Mouse (Mus musculus): ENCODE measurements around the gene Zyg11a.
"Not testable (repeated sequence)": the region's sequence is repeated elsewhere in the genome, so short reads cannot be mapped to it uniquely, and the experiment has no call there.

Zyg11a gene

DNA sequence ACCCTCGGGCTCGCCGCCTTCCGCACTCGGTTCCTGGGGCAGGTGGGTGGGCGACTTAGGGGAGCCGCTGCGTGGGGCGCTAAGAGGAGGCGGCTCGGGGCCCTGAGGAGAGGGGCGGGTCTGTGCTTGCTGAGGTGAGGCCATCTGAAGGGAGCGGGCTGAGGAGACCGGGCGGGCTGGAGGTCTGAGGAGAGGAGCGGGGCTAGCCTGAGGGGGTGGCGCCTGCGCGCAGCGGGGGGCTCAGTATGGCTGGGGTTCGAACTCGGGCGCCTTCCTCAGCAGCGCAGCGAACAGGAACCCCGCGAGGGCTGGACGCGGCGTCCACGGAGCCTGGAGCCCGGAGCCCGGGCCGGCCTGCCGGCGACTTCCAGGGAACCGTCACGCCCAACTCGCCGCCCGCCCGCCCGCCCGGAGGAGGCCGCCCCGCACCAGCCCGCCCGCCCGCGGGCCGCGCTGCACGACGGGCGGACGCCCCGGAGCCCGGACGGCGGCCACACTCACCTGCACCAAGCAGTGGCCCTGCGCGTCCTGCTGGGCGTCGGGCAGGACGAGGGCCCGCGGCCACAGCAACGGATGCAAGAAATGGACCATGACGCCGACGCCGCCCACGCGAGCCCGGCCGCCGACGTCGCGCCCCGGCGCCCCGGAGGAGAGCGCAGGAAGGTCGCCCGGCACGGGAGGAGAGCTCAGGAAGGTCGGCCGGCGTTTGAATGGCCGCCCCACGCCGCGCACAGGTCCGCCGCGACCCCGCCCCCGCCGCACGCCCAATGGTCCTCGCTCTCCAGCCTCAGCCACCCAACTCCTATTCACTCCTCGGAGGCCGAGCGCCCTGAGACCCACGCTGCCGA lies at the start of gene Zyg11a:
TSS of gene Zyg11a (minus strand) at position 717 of the 848 bp plus-strand sequence.
- no peak for DNase-seq (ENCODE audit: low spot score)

DNA sequence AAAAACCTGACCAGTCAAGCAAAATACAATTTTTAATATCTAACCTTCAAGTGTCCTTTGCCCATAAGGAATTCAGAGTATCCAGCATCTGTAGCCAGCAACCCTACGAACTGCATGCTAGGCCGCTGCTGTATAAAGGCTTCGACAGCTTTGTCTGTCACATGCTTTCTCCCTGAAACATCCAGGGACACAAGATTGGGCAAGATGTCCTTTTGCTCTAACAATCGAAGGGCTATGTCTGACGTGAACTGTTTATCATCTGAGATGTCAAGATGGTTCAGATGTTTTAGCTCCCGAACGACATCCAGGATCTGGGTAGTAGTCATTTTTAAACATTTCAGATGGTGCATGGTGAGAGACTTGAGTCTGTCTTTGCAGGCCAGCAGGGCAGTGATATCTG lies 47.9 kb upstream of the Zyg11a start:
- DNase-seq (ENCODE audit: low spot score) = no peak

- no peak for DNase-seq (ENCODE audit: low spot score)
These were observed 35.5 kb upstream of the Zyg11a start for GRCm38 (mm10) chr4:108253317-108253716.

GRCm38 (mm10) chr4:108250501-108250900 lies 32.7 kb upstream of the Zyg11a start:
- DNase-seq (ENCODE audit: low spot score) = no peak

DNA sequence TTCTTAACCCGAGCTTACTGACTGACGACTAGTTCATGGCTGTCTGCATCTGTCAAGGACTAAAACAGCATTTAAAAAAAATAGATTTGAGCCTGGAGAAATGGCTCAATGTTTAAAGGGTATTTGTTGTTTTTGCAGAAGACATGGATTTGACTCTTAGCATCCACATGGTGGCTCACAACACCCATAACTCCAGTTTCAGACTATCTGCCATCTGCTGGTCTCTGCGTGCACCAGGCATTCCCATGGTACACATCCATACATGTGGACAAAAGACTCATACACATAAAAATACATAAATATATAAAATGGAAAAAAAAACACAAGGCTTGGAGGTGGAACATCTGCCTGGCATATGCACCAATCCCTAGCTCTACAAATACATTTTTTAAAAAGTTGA lies 31.5 kb upstream of the Zyg11a start:
- DNase-seq (ENCODE audit: low spot score) = no peak

DNA sequence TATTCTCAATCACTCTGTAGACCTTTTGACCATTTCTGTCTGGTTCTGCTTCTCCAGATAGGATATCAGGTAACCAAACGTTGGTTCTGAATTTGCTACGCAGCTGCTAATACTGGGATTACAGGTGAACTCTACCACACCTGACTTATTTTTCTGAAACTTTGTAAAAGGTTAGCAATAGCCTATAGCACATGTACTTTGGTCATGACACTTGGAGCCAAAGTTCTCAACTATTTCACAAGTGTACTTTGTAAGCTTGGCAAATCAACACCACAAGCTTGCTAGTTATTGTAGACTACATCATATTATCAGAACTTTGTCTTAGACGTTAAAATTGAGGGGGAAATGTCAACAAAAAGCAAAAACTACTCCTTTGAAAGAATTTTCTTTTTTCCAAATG lies 15.8 kb upstream of the Zyg11a start:
- DNase-seq (ENCODE audit: low spot score) = no peak

- DNase-seq (ENCODE audit: low spot score) = no peak
These were observed 7.6 kb upstream of the Zyg11a start for GRCm38 (mm10) chr4:108225341-108225872.

DNA sequence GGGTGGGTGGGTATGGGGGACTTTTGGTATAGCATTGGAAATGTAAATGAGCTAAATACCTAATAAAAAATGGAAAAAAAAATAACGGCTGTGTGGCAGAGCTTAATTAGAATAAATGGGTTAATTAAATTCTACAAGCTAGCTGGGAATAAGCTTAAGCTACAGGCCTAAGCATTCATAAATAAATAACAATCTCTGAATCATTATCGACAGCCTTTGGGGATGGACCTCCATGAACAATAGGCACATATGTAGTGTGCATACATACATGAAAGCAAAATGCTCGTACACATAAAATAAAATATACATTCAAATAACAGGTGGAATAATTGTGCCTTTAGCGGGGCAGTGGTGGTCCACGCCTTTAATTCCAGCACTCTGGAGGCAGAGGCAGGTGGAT lies 4.7 kb upstream of the Zyg11a start:
- DNase-seq (ENCODE audit: low spot score) = no peak

DNA sequence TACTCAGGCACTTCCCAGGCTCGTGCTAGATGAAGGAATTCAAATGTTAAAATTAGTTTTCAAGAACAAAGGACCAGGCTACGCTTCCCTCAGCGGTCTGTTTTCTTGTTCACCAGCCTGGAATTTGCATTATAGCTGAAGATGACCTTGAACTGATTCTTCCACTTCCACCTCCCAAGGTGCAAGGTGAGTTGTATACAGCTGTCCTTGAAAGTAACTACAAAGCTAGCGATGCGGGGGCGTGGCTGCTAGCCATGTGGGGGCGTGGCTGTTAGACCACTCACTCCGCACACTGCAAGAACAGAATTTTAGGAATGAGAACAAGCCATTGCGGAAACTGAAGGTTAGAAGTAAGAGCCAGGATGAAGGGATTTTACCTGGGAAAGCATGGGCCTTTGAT lies 1.2 kb upstream of the Zyg11a start:
- DNase-seq (ENCODE audit: low spot score) = no peak

DNA sequence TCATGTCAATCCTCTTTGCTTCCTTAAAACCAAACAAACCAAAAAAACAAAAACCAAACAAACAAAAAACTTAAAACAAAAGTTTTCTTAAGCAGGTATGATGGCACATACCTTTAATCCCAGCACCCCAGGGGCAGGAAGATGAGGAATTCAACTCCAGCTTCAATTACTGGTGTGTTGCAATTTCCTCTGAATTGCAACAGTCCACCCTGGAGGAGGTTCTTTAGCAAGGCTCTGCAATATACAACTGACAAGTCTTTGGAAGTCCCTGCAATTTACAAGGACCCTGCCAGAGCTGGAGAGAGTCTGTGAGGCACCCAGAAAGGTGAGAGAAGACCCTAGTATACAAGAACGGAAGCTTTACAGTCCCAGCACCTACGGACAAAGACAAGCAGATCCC lies 4.8 kb downstream of the Zyg11a start:
- no peak for DNase-seq (ENCODE audit: low spot score)

DNA sequence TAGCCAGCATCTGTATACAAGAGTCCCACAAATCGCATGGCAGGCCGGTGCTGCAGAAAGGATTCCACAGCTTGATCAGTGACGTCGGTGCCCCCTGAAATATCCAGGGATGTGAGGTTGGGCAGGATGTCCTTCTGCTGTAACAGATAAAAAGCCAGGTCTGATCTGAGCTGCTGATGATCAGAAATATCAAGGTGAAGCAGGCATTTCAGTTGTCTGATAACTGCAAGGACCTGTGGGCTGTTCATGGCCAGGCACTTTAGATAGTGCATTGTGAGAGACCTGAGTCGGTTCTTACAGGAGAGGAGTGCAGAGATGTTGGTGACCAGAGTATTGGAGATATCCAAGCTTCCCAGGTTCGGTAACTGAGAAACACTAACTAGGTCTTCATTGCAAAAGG lies 13.2 kb downstream of the Zyg11a start:
- no peak for DNase-seq (ENCODE audit: low spot score)

GRCm38 (mm10) chr4:108199236-108199635 lies 18.6 kb downstream of the Zyg11a start:
- DNase-seq (ENCODE audit: low spot score) = no peak

- DNase-seq (ENCODE audit: low spot score) = no peak
These were observed 21.5 kb downstream of the Zyg11a start for GRCm38 (mm10) chr4:108196277-108196855.

DNA sequence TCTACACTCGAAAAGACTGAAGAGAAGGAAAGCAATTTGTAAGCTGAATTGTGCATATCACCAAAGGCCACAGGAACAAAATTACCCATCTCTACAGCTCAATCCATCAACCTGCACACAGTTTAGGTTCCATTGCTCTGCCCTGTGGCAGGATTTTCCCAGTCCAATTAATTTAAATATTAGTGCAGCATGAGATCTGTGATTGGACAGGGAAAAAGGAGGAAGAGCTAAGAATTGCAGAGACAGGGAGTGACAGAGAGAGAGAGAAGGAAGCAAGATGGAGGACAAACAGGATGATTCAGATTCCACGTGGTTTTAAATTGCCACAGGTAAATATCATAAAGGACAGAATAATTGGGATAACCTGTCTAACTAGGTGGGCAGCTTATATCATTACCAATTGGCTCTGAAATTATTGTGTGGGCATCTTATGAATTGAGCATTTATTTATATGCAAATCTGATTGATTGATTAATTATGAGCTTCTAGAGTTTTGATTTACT lies 25.0 kb downstream of the Zyg11a start:
- DNase-seq (ENCODE audit: low spot score) = no peak

DNA sequence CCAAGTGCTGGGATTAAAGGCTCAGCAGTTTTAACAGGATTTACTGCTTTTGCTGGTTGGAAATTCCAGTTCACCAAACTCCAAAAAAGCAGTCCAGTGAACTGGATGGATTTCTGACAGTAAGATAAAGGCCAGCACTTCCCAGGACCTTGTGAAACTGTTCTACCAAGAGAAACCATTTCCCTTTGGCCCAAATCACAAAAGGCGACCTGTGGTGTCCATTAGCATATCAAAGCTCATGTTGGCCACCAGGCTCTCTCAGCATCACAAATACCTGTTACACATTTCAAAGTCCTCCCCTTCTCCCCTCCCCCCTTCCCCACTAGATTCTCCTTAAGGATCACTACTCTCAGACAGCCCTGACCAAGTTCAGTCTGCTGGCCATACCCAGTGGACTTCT lies 35.6 kb downstream of the Zyg11a start:
- DNase-seq (ENCODE audit: low spot score) = no peak

DNA sequence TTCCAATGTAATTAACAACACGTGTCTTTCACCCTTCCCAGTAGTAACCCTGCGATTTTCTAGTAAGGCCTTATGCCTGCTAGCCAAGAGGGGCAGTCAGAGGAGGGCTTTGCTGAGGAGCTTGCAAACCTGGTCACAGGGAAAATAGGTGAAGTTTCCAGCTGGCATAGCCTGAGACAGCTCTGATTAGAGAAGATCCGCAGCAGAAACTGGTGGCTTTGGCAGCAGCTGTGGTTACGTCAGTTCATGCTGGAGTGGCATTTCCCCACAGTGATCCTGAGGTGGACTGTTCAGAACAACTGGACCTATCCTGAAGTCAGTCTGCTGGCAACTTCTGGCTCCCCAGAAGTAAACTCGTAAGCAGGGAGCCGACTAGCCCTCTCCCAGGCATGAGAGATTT lies 49.8 kb downstream of the Zyg11a start:
- DNase-seq (ENCODE audit: low spot score) = no peak

DNA sequence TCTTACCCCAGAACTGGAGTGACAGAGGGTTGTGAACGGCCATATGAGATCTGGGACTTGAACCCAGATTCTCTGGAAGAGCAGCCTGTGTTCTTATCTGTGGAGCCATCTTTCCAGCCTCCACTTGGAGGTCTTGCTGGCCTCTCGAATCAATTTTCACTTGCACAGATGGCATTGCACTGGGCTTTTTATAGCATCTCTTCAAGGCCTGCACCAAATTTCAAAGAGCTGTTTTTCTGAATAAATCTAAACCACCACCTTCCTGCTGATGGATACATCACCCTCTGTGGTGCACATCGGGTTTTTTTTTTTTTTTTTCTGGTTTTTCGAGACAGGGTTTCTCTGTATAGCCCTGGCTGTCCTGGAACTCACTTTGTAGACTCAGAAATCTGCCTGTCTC lies 51.0 kb downstream of the Zyg11a start:
- DNase-seq (ENCODE audit: low spot score) = no peak

DNA sequence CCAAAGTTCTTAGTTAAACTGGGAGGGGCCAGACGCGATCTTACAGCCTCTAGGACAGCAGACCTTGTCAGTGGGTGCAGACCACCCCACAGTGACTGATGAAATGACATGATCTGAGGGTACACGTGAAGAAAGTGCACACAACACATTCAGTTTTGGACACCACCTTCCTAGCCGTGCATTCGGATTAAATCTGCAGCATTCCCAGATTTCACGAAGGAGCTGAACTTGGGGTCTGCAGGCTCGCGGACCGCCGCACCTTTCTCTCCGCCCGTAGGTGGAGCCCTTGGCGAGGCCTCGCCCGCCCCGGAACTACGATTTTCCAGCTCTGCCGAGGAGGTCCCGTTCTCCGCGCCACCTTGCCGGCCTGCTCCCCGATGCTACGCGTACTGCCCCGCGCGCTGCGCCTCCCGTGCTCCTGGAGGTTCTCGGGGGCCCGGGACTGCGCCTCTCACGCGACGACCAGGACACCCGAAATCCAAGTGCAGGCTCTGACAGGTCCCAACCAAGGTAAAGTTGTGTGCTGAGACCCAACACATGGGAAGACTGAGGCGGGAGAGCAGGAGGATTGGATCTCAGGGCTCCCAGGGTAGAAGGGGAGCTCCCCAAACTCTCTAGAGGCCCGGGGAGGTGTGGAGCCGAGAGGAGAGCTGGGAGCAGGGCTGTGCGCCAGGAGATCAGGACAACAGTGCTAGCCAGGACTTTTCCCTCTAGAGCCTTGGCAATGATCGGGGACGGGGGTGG lies 52.5 kb downstream of the Zyg11a start, which contains the start of gene Echdc2:
TSS of gene Echdc2 (plus strand) at position 286 of the 744 bp plus-strand sequence.
- DNase-seq (ENCODE audit: low spot score) = peak; percentile 13

DNA sequence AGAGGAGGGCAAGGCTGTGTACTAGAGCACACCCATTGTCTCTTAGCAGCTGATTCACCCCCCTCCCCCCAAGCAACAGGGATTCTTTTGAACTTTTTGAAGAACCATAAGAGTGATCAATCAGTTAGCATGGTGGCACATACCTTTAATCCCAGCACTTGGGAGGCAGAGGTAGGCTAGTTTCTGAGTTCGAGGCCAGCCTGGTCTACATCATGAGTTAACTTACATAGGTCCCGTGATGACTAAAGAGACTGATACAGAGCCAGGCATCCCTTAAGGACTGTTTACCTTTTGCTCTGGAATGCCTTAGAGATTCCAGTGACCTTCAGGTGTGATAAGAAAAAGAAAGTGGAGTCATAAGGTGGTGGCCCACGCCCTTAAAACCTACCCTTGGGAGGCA lies 54.6 kb downstream of the Zyg11a start:
- no peak for DNase-seq (ENCODE audit: low spot score)

DNA sequence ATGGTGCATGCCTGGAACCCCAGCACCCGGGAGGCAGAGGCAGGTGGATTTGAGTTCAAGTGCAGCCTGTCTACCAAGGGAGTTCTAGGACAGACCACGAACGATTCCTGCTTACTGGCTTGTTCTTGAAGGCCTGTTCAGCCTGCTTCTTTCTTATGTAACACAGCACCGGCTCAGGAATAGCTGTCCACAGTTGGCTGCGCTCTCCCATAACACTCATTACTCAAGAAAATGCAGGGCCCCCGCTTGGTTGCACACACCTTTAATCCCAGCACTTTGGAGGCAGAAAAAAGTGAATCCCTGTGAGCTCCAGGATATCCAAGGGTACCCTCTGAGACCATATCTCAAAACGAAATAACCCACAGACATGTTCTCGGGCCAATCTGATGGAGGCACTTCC lies 55.9 kb downstream of the Zyg11a start:
- no peak for DNase-seq (ENCODE audit: low spot score)

DNA sequence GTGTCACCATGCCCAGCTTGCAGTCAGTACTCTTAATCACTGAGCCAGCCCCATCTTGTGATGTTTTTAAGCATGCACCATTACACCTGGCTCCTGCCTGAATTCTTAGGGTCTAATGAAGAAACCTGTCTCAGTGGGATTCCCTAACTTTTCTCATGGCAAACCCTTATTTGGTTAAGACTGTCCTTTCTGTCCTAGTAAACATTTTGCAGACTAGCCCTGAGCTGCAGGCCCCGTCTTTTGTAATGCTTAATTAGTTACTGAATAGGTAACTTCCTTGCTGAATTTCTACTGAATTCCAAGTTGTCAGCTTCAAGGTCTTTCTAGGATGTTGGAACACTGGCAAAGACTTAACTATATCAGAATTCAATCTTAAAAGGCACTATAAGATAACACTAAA lies 62.7 kb downstream of the Zyg11a start:
- DNase-seq (ENCODE audit: low spot score) = not testable (repeated sequence)

- not testable (repeated sequence) for DNase-seq (ENCODE audit: low spot score)
These were observed 72.3 kb downstream of the Zyg11a start for GRCm38 (mm10) chr4:108145554-108145953.

DNA sequence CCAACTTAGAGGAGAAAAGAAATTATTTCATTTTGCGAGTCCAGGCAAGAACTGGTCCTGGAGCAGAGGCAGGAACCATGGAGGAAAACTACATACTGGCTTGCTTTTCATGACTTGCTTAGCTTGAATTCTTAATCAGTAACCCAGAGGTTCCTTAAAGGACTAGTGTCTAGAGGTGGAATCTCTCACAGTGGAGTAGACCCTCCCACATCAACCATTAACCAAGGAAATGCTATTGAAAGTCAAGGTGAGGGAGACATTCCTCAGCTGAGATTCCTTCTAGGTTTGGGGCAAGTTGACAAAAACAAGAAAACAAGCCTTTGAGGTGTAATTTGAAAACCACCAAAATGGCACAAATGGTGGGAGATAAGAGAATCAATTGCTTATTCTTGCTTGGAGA lies 73.0 kb downstream of the Zyg11a start, which contains the start of gene Scp2:
TSS of gene Scp2 (minus strand) at position 119 of the 400 bp plus-strand sequence.
- no peak for DNase-seq (ENCODE audit: low spot score)

Measured in lung, postnatal 25 days (tissue).